Mouse (Mus musculus): ENCODE measurements at regions not wholly inside any gene's neighbourhood (a gene's known extent, or its start where the extent isn't known, plus 50 kb on each side); places are given as distances from the start of the nearest gene placed in this dataset.

- Histone ChIP-seq H3K4me1 (replicated peaks) (no peaks in the 10 kb centered on the region), H3K9ac (no peak overlapping the region), H3K4me2 (no peak overlapping the region), H3K27ac (replicated peaks) (no peak overlapping the region), H3K36me3 (no peaks in the 10 kb centered on the region), H3K4me3 (no peak overlapping the region), H3K27me3 (no peaks in the 10 kb centered on the region), H3K9me3 (no peaks in the 10 kb centered on the region)
- 39% methylated on average over 2 of the region's 2 CpGs for WGBS
- no peak for ATAC-seq (ENCODE audit: low FRiP score, low read depth)
Measured at GRCm38 (mm10) chr11:64217181-64217580, 137.9 kb upstream of the Cox10 start.

GRCm38 (mm10) chr11:64210916-64211315, 131.6 kb upstream of the Cox10 start:
- H3K4me3 ChIP-seq, result no peak overlapping the region
- H3K27me3 ChIP-seq, result no peaks in the 10 kb centered on the region
- no peak overlapping the region for H3K9ac ChIP-seq
- 68% methylated on average over 3 of the region's 3 CpGs for WGBS
- no peaks in the 10 kb centered on the region for H3K9me3 ChIP-seq
- ATAC-seq (ENCODE audit: low FRiP score, low read depth), result no peak
- H3K27ac ChIP-seq (replicated peaks), result no peak overlapping the region
- no peaks in the 10 kb centered on the region for H3K36me3 ChIP-seq
- peaks cover 7% of the 10 kb centered on the region for H3K4me1 ChIP-seq (replicated peaks)
- no peak overlapping the region for H3K4me2 ChIP-seq

- Histone ChIP-seq H3K36me3 (no peaks in the 10 kb centered on the region), H3K4me3 (no peak overlapping the region)
- 44% methylated on average over 2 of the region's 2 CpGs for WGBS
Measured at GRCm38 (mm10) chr11:64208306-64208705, 129.0 kb upstream of the Cox10 start.

GRCm38 (mm10) chr11:64207358-64207864, 128.1 kb upstream of the Cox10 start:
- Histone ChIP-seq H3K9me3 (no peaks in the 10 kb centered on the region), H3K9ac (no peak overlapping the region), H3K4me2 (no peak overlapping the region), H3K36me3 (no peaks in the 10 kb centered on the region), H3K4me3 (no peak overlapping the region), H3K4me1 (replicated peaks) (peaks cover 7% of the 10 kb centered on the region), H3K27me3 (no peaks in the 10 kb centered on the region), H3K27ac (replicated peaks) (0 out of 2 replicates have a peak overlapping the region, but pooled peaks have one; percentile 44)
- ATAC-seq (ENCODE audit: low FRiP score, low read depth), result peak; percentile 61; the same call in 1 of the 2 replicates
- WGBS, result 40% methylated on average over 4 of the region's 4 CpGs

More at GRCm38 (mm10) chr11:64208306-64208705, 129.0 kb upstream of the Cox10 start:
- H3K4me1 ChIP-seq (replicated peaks), result peaks cover 7% of the 10 kb centered on the region
- ATAC-seq (ENCODE audit: low FRiP score, low read depth), result no peak
- no peak overlapping the region for H3K27ac ChIP-seq (replicated peaks)
- H3K9me3 ChIP-seq, result no peaks in the 10 kb centered on the region
- no peaks in the 10 kb centered on the region for H3K27me3 ChIP-seq
- H3K4me2 ChIP-seq, result no peak overlapping the region
- H3K9ac ChIP-seq, result no peak overlapping the region

GRCm38 (mm10) chr11:64206155-64206554, 126.9 kb upstream of the Cox10 start:
- peaks cover 7% of the 10 kb centered on the region for H3K4me1 ChIP-seq (replicated peaks)
- WGBS, result 76% methylated on average over 2 of the region's 2 CpGs
- no peak for ATAC-seq (ENCODE audit: low FRiP score, low read depth)

GRCm38 (mm10) chr11:64205069-64205468, 125.8 kb upstream of the Cox10 start:
- WGBS, result 86% methylated on average over 4 of the region's 4 CpGs
- Histone ChIP-seq H3K4me1 (replicated peaks) (peaks cover 7% of the 10 kb centered on the region), H3K4me2 (no peak overlapping the region), H3K9me3 (no peaks in the 10 kb centered on the region), H3K9ac (no peak overlapping the region), H3K27ac (replicated peaks) (no peak overlapping the region), H3K36me3 (no peaks in the 10 kb centered on the region), H3K27me3 (no peaks in the 10 kb centered on the region), H3K4me3 (no peak overlapping the region)
- ATAC-seq (ENCODE audit: low FRiP score, low read depth), result no peak

More at GRCm38 (mm10) chr11:64206155-64206554, 126.9 kb upstream of the Cox10 start:
- H3K9ac ChIP-seq, result no peak overlapping the region
- no peaks in the 10 kb centered on the region for H3K36me3 ChIP-seq
- no peaks in the 10 kb centered on the region for H3K9me3 ChIP-seq
- no peaks in the 10 kb centered on the region for H3K27me3 ChIP-seq
- H3K4me2 ChIP-seq, result no peak overlapping the region
- no peak overlapping the region for H3K4me3 ChIP-seq
- no peak overlapping the region for H3K27ac ChIP-seq (replicated peaks)

DNA sequence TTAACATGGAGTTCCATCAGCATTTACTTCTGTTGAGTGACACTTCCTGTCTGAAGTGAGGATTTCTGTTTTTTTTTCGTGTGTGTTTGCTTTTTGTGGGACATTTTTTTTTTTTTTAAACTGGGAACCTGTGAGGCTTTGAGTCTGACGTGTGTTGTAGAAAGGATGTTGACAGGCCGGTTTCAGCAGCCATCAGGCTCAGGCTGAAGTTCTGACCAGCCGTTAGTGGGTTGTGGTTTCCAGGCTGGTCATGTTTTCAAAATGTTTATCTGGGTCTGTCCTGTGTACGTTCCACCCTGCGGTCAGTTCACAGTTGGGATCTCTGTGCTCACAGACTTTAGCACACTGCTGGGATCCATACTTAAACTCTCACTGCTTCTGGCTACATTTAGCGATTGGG, 125.0 kb upstream of the Cox10 start:
- H3K4me1 ChIP-seq (replicated peaks), result peaks cover 7% of the 10 kb centered on the region
- H3K4me2 ChIP-seq, result no peak overlapping the region
- H3K27me3 ChIP-seq, result no peaks in the 10 kb centered on the region
- H3K27ac ChIP-seq (replicated peaks), result no peak overlapping the region
- no peaks in the 10 kb centered on the region for H3K9me3 ChIP-seq
- no peak overlapping the region for H3K4me3 ChIP-seq
- H3K9ac ChIP-seq, result no peak overlapping the region
- no peak for ATAC-seq (ENCODE audit: low FRiP score, low read depth)
- WGBS, result 76% methylated on average over 7 of the region's 7 CpGs
- H3K36me3 ChIP-seq, result no peaks in the 10 kb centered on the region

- H3K4me3 ChIP-seq, result no peak overlapping the region
- 0 out of 2 replicates have a peak, but pooled peaks cover 3% of the 10 kb centered on the region for H3K27me3 ChIP-seq
- H3K4me2 ChIP-seq, result no peak overlapping the region
- ATAC-seq (ENCODE audit: low FRiP score, low read depth), result no peak
- H3K9ac ChIP-seq, result no peak overlapping the region
- H3K4me1 ChIP-seq (replicated peaks), result no peaks in the 10 kb centered on the region
- no peak overlapping the region for H3K27ac ChIP-seq (replicated peaks)
- H3K36me3 ChIP-seq, result no peaks in the 10 kb centered on the region
- 95% methylated on average over 6 of the region's 6 CpGs for WGBS
- H3K9me3 ChIP-seq, result no peaks in the 10 kb centered on the region
Measured at GRCm38 (mm10) chr11:64200874-64201273, 121.6 kb upstream of the Cox10 start.

DNA sequence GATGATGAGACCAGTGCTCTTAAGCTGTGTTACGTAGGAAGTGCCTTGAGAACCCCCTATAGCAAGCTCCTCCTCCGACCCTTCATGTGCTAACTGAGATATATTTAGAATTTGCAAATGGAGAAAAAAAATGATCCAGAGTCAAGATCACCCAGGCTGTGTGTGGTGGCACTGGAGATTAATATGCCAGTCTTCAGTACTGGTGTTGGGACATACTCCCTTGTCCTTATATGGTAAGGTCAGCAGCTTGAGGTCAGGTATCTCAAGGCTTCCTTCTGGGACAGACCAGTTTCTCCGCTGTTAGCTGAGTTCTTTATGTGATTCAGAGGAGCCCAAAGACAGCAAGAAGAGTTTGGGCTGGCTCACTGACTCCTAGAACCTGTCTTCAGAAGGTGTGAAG, 116.0 kb upstream of the Cox10 start:
- H3K9ac ChIP-seq, result no peak overlapping the region
- WGBS, result 89% methylated on average over 3 of the region's 3 CpGs
- H3K4me3 ChIP-seq, result no peak overlapping the region
- 0 out of 2 replicates have a peak, but pooled peaks cover 3% of the 10 kb centered on the region for H3K27me3 ChIP-seq
- H3K27ac ChIP-seq (replicated peaks), result no peak overlapping the region
- H3K36me3 ChIP-seq, result no peaks in the 10 kb centered on the region
- H3K4me1 ChIP-seq (replicated peaks), result no peaks in the 10 kb centered on the region
- no peak for ATAC-seq (ENCODE audit: low FRiP score, low read depth)
- H3K9me3 ChIP-seq, result no peaks in the 10 kb centered on the region
- no peak overlapping the region for H3K4me2 ChIP-seq

- no peaks in the 10 kb centered on the region for H3K9me3 ChIP-seq
- no peaks in the 10 kb centered on the region for H3K4me1 ChIP-seq (replicated peaks)
- no peak overlapping the region for H3K27ac ChIP-seq (replicated peaks)
- no peak overlapping the region for H3K4me3 ChIP-seq
- 87% methylated on average over 2 of the region's 2 CpGs for WGBS
- no peak overlapping the region for H3K9ac ChIP-seq
- no peak for ATAC-seq (ENCODE audit: low FRiP score, low read depth)
- no peak overlapping the region for H3K4me2 ChIP-seq
- H3K27me3 ChIP-seq, result no peaks in the 10 kb centered on the region
- H3K36me3 ChIP-seq, result no peaks in the 10 kb centered on the region
Measured at GRCm38 (mm10) chr11:64188701-64189100, 109.4 kb upstream of the Cox10 start.

DNA sequence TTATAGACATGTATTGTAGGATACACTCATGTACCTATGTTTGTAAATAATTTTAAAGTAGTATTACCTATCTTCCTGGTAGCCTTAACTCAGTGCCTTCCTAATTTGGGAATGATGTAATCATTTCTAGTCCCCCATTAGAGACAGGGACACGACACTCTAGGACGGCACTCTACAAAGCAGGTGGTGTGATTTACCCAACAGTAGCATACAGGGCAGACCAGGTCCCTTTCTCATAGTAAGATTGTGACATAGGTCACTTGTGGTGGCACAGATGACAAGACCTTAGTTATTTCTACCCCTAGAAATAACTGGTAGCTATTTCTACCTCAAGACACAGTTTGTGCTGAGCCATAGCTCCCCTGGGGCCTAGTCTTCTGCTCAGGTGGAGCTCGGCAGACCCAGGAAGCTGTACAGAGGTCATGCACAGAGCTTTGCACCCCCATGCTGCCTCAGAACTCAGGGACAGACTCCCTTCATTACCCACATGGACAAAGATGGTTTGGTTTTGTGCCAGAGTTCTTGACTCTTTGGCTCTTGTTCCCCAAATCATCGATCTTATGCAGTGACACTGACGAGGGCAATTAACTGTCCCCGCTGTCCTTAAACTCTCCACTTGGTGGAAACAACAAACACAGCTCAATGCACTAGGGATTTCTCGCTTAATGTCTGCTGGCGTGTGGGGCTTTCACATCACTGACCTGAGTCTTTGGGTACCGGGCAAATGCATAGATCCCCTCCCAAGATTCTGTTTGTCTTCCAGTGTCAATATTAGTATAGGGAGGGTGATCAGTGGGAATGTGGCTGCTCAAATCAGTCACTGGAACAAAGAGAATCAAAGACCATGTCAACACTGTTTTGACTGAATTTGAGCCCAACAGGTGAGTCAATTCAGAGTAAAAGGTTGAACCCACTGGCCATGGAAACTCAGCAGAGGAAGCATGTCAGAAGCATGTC, 108.5 kb upstream of the Cox10 start:
- H3K9me3 ChIP-seq, result no peaks in the 10 kb centered on the region
- no peaks in the 10 kb centered on the region for H3K27me3 ChIP-seq
- no peak overlapping the region for H3K27ac ChIP-seq (replicated peaks)
- no peak overlapping the region for H3K9ac ChIP-seq
- H3K4me2 ChIP-seq, result no peak overlapping the region
- H3K4me3 ChIP-seq, result no peak overlapping the region
- 68% methylated on average over 9 of the region's 9 CpGs for WGBS
- no peak for ATAC-seq (ENCODE audit: low FRiP score, low read depth)
- no peaks in the 10 kb centered on the region for H3K36me3 ChIP-seq
- no peaks in the 10 kb centered on the region for H3K4me1 ChIP-seq (replicated peaks)

DNA sequence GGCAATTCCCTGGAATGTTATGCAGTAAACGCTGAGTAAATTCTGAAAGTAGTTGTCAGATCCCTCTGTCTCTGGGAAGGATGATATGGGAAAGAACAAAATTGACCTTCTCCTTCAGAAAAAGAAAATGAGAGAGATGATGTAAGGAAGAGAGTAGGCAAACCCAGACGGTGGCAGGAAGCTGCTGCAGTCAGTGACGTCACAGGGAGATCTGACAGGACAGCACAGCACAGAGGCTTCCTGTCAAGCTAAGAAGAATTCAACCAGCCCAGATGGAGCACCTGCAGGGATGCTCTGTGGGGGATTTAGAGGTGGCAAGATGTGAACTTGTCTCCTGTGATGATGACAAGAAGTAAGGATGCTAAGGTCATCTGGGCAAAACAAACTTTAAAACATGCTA, 107.7 kb upstream of the Cox10 start:
- no peaks in the 10 kb centered on the region for H3K4me1 ChIP-seq (replicated peaks)
- H3K36me3 ChIP-seq, result no peaks in the 10 kb centered on the region
- H3K4me3 ChIP-seq, result no peak overlapping the region
- H3K9ac ChIP-seq, result no peak overlapping the region
- 64% methylated on average over 3 of the region's 3 CpGs for WGBS
- H3K4me2 ChIP-seq, result no peak overlapping the region
- no peak for ATAC-seq (ENCODE audit: low FRiP score, low read depth)
- H3K27me3 ChIP-seq, result no peaks in the 10 kb centered on the region
- H3K9me3 ChIP-seq, result no peaks in the 10 kb centered on the region
- H3K27ac ChIP-seq (replicated peaks), result no peak overlapping the region
